Mouse (Mus musculus) spleen, embryonic (tissue): ENCODE measurements around the gene Loxl3.

Experiments used
- CTCF ChIA-PET: fragments of 350-600 bp; sonication (Branson Sonifier 250); formaldehyde crosslinking; loops from one replicate; lab custom pipeline; 2022; lab: Charles Lee

Loxl3 gene

GRCm38 (mm10) chr6:83043561-83043960 lies 9.6 kb downstream of the Loxl3 start:
- CTCF ChIA-PET, result no interaction called here

- CTCF ChIA-PET, result no interaction called here
Measured at GRCm38 (mm10) chr6:83043993-83044392, 10.0 kb downstream of the Loxl3 start.

- CTCF ChIA-PET, result no interaction called here
Measured at GRCm38 (mm10) chr6:83044742-83045141, 10.8 kb downstream of the Loxl3 start.

GRCm38 (mm10) chr6:83049367-83049766 lies 15.4 kb downstream of the Loxl3 start:
- CTCF ChIA-PET, result interaction anchor here (0.9 kb wide), 1 partner anchor 72 kb away, joined by 3 read pairs; the partner anchor contains the start of gene Wbp1

GRCm38 (mm10) chr6:83053136-83053960 lies 19.4 kb downstream of the Loxl3 start:
- CTCF ChIA-PET, result interaction anchor here (0.5 to 2.0 kb wide), 4 partner anchors 12 to 218 kb away, joined by 3 to 7 read pairs (median 4); no protein-coding TSS in a partner anchor

- CTCF ChIA-PET, result interaction anchor here (0.5 to 2.0 kb wide), 3 partner anchors 15 to 58 kb away, joined by 4 to 7 read pairs (median 6); no protein-coding TSS in a partner anchor
Measured at GRCm38 (mm10) chr6:83054074-83054851, 20.3 kb downstream of the Loxl3 start, which contains the start of gene Aup1. Gene Aup1 (plus strand): TSS chr6:83054521.

- CTCF ChIA-PET, result interaction anchor here (0.6 to 2.0 kb wide), 3 partner anchors 23 to 58 kb away, joined by 4 to 7 read pairs (median 6); no protein-coding TSS in a partner anchor
Measured at GRCm38 (mm10) chr6:83054871-83055431, 21.0 kb downstream of the Loxl3 start, which contains the start of gene Htra2. Gene Htra2 (minus strand): TSS chr6:83055273.

GRCm38 (mm10) chr6:83057790-83058189 lies 23.8 kb downstream of the Loxl3 start, which contains the start of gene Dqx1:
Gene Dqx1 (plus strand): TSS chr6:83057844.
- CTCF ChIA-PET, result interaction anchor here (0.5 kb wide), 1 partner anchor 179 kb away, joined by 7 read pairs; no protein-coding TSS in a partner anchor

- CTCF ChIA-PET, result interaction anchor here (0.6 kb wide), 1 partner anchor 58 kb away, joined by 4 read pairs; no protein-coding TSS in a partner anchor
Measured at GRCm38 (mm10) chr6:83058725-83059124, 24.8 kb downstream of the Loxl3 start.

GRCm38 (mm10) chr6:83065995-83066394 lies 32.0 kb downstream of the Loxl3 start:
- CTCF ChIA-PET, result no interaction called here

- CTCF ChIA-PET, result interaction anchor here (0.6 kb wide), 1 partner anchor 42 kb away, joined by 3 read pairs; the partner anchor contains the start of gene Mrpl53
Measured at GRCm38 (mm10) chr6:83066441-83066840, 32.5 kb downstream of the Loxl3 start.

- CTCF ChIA-PET, result no interaction called here
Measured at GRCm38 (mm10) chr6:83068221-83068620, 34.2 kb downstream of the Loxl3 start.

- CTCF ChIA-PET, result no interaction called here
Measured at GRCm38 (mm10) chr6:83068706-83069487, 34.9 kb downstream of the Loxl3 start.

GRCm38 (mm10) chr6:83069488-83070246 lies 35.7 kb downstream of the Loxl3 start:
- CTCF ChIA-PET, result interaction anchor here (2.1 kb wide), 1 partner anchor 73 kb away, joined by 7 read pairs; no protein-coding TSS in a partner anchor

GRCm38 (mm10) chr6:83070247-83070310 lies 36.1 kb downstream of the Loxl3 start, which contains the start of gene Tlx2:
Gene Tlx2 (minus strand): TSS chr6:83070293.
- CTCF ChIA-PET, result interaction anchor here (2.1 kb wide), 1 partner anchor 73 kb away, joined by 7 read pairs; no protein-coding TSS in a partner anchor

GRCm38 (mm10) chr6:83070311-83071219 lies 36.6 kb downstream of the Loxl3 start:
- CTCF ChIA-PET, result interaction anchor here (2.1 kb wide), 1 partner anchor 74 kb away, joined by 7 read pairs; no protein-coding TSS in a partner anchor

- CTCF ChIA-PET, result interaction anchor here (2.1 kb wide), 1 partner anchor 74 kb away, joined by 7 read pairs; no protein-coding TSS in a partner anchor
Measured at GRCm38 (mm10) chr6:83071220-83071619, 37.2 kb downstream of the Loxl3 start.

GRCm38 (mm10) chr6:83074979-83075378 lies 41.0 kb downstream of the Loxl3 start:
- CTCF ChIA-PET, result interaction anchor here (0.6 kb wide), 1 partner anchor 22 kb away, joined by 6 read pairs; no protein-coding TSS in a partner anchor
